Mouse (Mus musculus) midbrain, embryonic 15.5 days (tissue): ENCODE measurements around the gene Rhobtb1. TPM values are rescaled to one million over a fixed set of nuclear protein-coding genes. Genes with fewer than 3 reads are reported as not detected.

Experiments
- ATAC-seq: fragments of 200-750 bp; cut with Nextera tagmentation; replicated peaks from 2 replicates; pipeline ENCODE4 v1.8.0; 2017; ENCODE audit warnings: moderate TSS enrichment
- H3K27ac ChIP-seq: fragments of 300-500 bp; sonication (generic); 2 replicates; pipeline ENCODE4 v1.5.1; 2015; ENCODE audit warnings: mild to moderate bottlenecking, inconsistent platforms
- H3K27me3 ChIP-seq: fragments of 300-500 bp; sonication (generic); replicated peaks from 2 replicates; pipeline ENCODE4 v1.6.1; 2015; ENCODE audit warnings: inconsistent platforms
- H3K36me3 ChIP-seq: fragments of 300-500 bp; sonication (generic); replicated peaks from 2 replicates; pipeline ENCODE4 v1.6.1; 2015; ENCODE audit warnings: inconsistent platforms
- H3K4me1 ChIP-seq: fragments of 300-500 bp; sonication (generic); 2 replicates; pipeline ENCODE4 v1.6.1; 2015; ENCODE audit warnings: inconsistent platforms
- H3K4me2 ChIP-seq: fragments of 300-500 bp; sonication (generic); 2 replicates; pipeline ENCODE4 v1.6.1; 2015; ENCODE audit warnings: inconsistent platforms, mild to moderate bottlenecking, moderate library complexity
- H3K4me3 ChIP-seq: fragments of 300-500 bp; sonication (generic); 2 replicates; pipeline ENCODE4 v1.5.1; 2015; ENCODE audit warnings: mild to moderate bottlenecking, inconsistent platforms
- H3K9ac ChIP-seq: fragments of 300-500 bp; sonication (generic); 2 replicates; pipeline ENCODE4 v1.6.1; 2015; ENCODE audit warnings: mild to moderate bottlenecking, inconsistent platforms
- H3K9me3 ChIP-seq: fragments of 300-500 bp; sonication (generic); 2 replicates; pipeline ENCODE4 v1.6.1; 2016; ENCODE audit warnings: inconsistent platforms
- WGBS: fragments of 180-500 bp; shearing (Covaris S2); methylation state at CpG from one replicate; pipeline ENCODE4 v1.1.7; 2015; ENCODE audit warnings: mixed read lengths; 5-methylcytosine and 5-hydroxymethylcytosine counted together
- polyA plus RNA-seq: library from polyadenylated mRNA; unstranded; fragments of >200 nt; fragmentation: Nextera tagmentation; extraction: Ambion mirVana; gene quantifications from 2 replicates; pipeline ENCODE4 v1.2.1, GENCODE M21; 2015

The Rhobtb1 gene
- polyA plus RNA-seq, 1 experiment from 2014 or later: 17.7 TPM

DNA sequence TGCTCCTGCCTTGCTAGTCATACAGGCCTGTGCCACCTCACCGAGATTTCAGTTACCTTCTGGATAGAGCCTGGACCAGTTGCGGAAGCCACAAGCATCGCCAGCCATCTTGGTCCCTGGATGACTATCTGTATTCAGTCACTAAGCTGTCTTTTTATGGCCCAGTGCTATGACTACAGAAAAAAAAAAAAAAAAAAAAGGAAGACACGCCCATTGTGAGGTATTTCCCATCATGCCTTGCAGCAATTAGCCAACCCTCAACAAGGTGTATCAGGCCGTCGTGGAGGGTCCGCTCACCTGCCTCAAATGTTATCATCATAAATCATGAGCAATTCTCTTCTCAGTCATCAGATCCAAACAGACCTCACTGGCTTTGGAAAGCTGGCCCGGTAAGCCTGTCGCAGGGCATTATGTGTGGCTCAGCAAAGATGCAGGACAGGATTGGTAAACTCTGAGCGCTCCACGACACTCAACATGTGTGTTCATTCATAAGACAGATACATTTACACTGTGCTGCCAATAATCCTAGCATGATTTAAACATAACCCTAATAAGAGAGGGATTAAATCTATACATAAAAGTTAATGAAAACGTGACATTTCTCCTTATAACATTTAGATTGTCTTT, 176.9 kb downstream of the Rhobtb1 start:
- H3K36me3 ChIP-seq: no peaks in the 10 kb centered on the region
- no peak overlapping the region for H3K9ac ChIP-seq
- H3K4me1 ChIP-seq: peaks cover 7% of the 10 kb centered on the region
- H3K27me3 ChIP-seq: no peaks in the 10 kb centered on the region
- H3K9me3 ChIP-seq: no peaks in the 10 kb centered on the region
- H3K4me2 ChIP-seq: no peak overlapping the region
- ATAC-seq: peak; percentile 50; the same call in 1 of the 2 replicates
- peak overlapping the region; percentile 47; the same call in 1 of the 2 replicates for H3K27ac ChIP-seq
- no peak overlapping the region for H3K4me3 ChIP-seq
- 83% methylated on average over 12 of the region's 12 CpGs for WGBS

DNA sequence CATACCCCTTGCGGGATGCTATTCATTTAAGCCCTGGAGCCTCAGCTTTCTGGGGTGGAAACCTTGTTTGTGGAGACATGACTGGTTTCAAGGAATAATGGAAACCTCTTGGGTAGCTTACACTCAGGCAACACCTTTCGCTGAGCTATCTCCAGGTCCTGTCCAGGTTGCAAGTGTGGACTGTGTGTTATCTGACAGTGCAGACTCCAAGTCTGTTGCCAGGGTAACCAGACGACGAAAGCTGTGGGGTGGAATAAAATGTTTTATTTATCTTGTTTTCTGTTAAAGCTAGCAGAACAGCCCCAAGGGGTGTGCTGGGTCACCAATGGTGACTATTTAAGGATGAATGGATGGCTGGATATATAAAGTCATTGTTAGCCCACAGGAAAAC, 177.4 kb downstream of the Rhobtb1 start:
- ATAC-seq: peak; percentile 90
- H3K27ac ChIP-seq: peak overlapping the region; percentile 47; the same call in 1 of the 2 replicates
- 43% methylated on average over 4 of the region's 4 CpGs for whole genome bisulfite sequencing

DNA sequence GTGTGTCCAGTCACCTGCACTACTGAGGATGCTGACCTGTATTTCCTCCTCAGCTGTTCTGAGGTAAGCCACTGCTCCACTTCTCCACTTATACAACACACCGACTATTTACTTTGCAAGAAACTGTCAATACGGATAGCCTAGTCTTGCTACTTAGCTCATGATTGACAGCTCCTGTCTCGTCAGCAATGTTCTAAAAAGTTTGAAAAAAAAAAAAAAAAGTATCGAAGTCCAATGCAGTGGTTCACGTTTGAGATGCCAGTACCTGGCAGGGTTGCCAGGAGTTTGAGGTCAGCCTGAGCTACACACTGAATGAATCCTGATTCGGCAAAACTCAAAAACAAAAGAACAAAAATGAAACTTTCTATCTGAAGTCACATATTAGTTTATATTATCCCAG, 180.0 kb downstream of the Rhobtb1 start:
- Histone ChIP-seq H3K4me2 (no peak overlapping the region), H3K27me3 (no peaks in the 10 kb centered on the region), H3K4me3 (no peak overlapping the region), H3K9ac (no peak overlapping the region), H3K27ac (no peak overlapping the region), H3K4me1 (peaks cover 7% of the 10 kb centered on the region), H3K36me3 (no peaks in the 10 kb centered on the region), H3K9me3 (no peaks in the 10 kb centered on the region)
- 83% methylated on average over 6 of the region's 6 CpGs for WGBS
- no peak for ATAC-seq

More for the DNA sequence above, 177.4 kb downstream of the Rhobtb1 start:
- Histone ChIP-seq H3K9ac (no peak overlapping the region), H3K36me3 (no peaks in the 10 kb centered on the region), H3K4me1 (peaks cover 7% of the 10 kb centered on the region), H3K4me3 (no peak overlapping the region), H3K4me2 (no peak overlapping the region), H3K9me3 (no peaks in the 10 kb centered on the region), H3K27me3 (no peaks in the 10 kb centered on the region)

GRCm38 (mm10) chr10:69333212-69333611, 182.0 kb downstream of the Rhobtb1 start:
- Histone ChIP-seq H3K9me3 (no peaks in the 10 kb centered on the region), H3K27ac (no peak overlapping the region), H3K4me2 (no peak overlapping the region), H3K36me3 (no peaks in the 10 kb centered on the region), H3K4me3 (no peak overlapping the region), H3K4me1 (peaks cover 7% of the 10 kb centered on the region), H3K27me3 (no peaks in the 10 kb centered on the region), H3K9ac (no peak overlapping the region)
- WGBS: 90% methylated on average over 11 of the region's 11 CpGs
- ATAC-seq: no peak

DNA sequence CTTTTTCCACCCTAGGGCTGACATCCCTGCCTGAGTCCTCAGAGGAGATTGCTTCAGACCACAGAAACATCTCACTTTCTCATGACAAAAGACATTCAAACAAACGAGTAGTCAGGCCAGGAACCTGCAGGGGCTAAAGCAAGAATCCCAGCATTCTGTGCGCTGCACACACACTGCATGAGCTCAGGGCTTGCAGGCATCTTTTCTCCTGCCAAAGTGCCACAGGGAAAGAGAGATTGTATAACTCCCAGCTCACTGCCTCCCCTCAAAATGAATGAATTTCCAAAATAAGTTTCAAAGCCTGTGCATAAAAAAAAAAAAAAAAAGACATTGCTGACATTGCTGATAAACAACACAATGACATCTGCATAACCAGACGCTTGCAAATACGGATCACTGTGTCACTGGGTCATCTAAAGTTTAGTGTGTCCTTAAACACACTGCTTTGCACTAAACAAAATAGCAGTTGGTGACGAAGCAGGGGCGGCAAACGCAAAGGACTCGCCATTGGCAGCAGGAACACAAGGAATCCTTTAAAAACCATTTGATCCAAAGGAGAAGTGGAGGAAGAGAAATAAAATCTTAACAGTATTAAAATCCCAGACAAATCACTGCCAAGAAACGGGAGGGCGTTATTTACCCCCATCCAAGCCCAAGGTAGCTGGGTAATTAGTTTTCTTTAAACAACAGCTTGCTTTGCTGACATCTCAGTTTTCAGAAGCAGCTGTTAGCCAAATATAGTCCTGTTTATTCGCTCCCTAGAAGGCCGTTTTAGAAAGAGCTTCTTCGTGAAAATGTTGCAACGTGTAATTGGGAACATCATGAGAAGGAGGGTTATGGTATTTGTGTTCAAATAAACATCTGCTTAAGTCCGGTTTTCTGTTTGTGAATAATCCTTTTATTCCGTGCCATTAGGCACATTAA, 183.3 kb downstream of the Rhobtb1 start:
- Histone ChIP-seq H3K4me3 (no peak overlapping the region), H3K36me3 (no peaks in the 10 kb centered on the region), H3K27ac (peak overlapping the region; percentile 27; the same call in 1 of the 2 replicates), H3K4me2 (no peak overlapping the region), H3K9me3 (no peaks in the 10 kb centered on the region), H3K4me1 (no peaks in the 10 kb centered on the region), H3K9ac (no peak overlapping the region), H3K27me3 (no peaks in the 10 kb centered on the region)
- WGBS: 61% methylated on average over 16 of the region's 16 CpGs
- ATAC-seq: no peak

DNA sequence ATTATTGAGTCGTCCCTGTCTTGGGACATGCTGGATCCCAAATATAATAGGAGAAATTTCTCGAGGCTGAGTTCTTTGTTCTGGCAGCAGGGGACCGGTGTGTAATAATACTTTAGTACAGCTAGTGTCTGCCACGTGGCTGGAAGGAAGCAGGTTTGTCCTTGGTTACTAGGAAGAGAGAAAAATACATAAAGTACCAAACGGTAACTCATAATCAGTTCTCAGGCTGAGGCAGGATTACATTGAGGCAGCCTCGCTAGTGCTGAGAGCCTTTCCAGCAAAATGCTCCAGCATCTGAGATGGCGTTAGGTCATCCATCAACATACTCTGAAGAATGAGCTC, 183.9 kb downstream of the Rhobtb1 start:
- Histone ChIP-seq H3K4me1 (no peaks in the 10 kb centered on the region), H3K4me3 (no peak overlapping the region), H3K27ac (peak overlapping the region; percentile 27; the same call in 1 of the 2 replicates), H3K9me3 (no peaks in the 10 kb centered on the region), H3K27me3 (no peaks in the 10 kb centered on the region), H3K9ac (no peak overlapping the region), H3K4me2 (no peak overlapping the region), H3K36me3 (no peaks in the 10 kb centered on the region)
- WGBS: 38% methylated on average over 7 of the region's 7 CpGs
- ATAC-seq: no peak

DNA sequence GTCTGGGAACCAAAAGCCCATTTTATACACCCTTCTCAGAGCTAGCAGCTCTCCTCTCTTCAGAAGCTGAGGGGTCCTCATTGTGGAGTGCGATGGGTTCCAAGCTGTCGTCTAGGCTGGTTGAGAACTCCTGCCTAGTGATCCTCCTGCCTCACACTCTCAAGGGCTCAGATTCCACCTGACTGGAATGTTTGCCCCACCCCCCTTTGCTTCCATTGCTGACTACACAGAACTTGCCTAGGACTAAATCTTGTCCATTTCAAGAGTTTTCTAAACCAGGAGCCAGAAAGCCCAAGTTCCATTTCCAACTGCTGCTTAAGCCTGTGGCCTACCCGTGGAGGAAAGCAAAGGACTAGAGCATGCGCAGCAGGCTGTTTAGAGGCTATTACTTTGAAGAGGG, 184.4 kb downstream of the Rhobtb1 start:
- Histone ChIP-seq H3K36me3 (no peaks in the 10 kb centered on the region), H3K4me1 (no peaks in the 10 kb centered on the region), H3K4me2 (no peak overlapping the region), H3K4me3 (no peak overlapping the region), H3K9me3 (no peaks in the 10 kb centered on the region), H3K27me3 (no peaks in the 10 kb centered on the region), H3K27ac (no peak overlapping the region), H3K9ac (no peak overlapping the region)
- WGBS: 85% methylated on average over 4 of the region's 4 CpGs
- ATAC-seq: no peak

DNA sequence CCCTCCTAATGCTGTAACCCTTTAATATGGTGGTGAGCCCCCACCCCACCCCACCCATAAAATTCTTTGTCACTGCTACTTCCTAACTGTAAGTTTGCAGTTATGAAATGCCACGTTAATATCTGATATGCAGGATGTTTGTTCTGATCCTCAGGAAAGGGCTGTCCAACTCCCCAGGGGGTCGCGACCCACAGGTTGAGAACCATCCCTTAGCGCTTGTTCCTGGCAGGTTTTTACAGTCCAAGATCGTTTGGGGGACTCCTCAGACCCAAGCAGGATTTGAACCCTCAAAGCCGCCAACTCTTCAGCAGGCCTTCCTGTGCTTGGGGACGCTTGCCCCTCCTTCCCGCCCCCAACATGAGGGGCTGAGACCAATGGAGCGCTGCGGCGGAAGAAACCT, 185.0 kb downstream of the Rhobtb1 start:
- Histone ChIP-seq H3K4me1 (no peaks in the 10 kb centered on the region), H3K4me3 (no peak overlapping the region), H3K36me3 (no peaks in the 10 kb centered on the region), H3K9me3 (no peaks in the 10 kb centered on the region), H3K27ac (no peak overlapping the region), H3K9ac (no peak overlapping the region), H3K27me3 (no peaks in the 10 kb centered on the region), H3K4me2 (no peak overlapping the region)
- ATAC-seq: no peak
- WGBS: 93% methylated on average over 11 of the region's 11 CpGs

GRCm38 (mm10) chr10:69340001-69340400, 188.8 kb downstream of the Rhobtb1 start:
- no peak overlapping the region for H3K4me3 ChIP-seq
- no peak for ATAC-seq
- no peak overlapping the region for H3K27ac ChIP-seq
- no peak overlapping the region for H3K9ac ChIP-seq
- H3K9me3 ChIP-seq: no peaks in the 10 kb centered on the region
- H3K4me2 ChIP-seq: no peak overlapping the region
- H3K4me1 ChIP-seq: no peaks in the 10 kb centered on the region
- H3K27me3 ChIP-seq: no peaks in the 10 kb centered on the region
- H3K36me3 ChIP-seq: no peaks in the 10 kb centered on the region
- WGBS: 96% methylated on average over 6 of the region's 6 CpGs

Other genes with a start within 250 kb of the Rhobtb1 start
- gene A930033H14Rik, start 61.7 kb downstream of the Rhobtb1 start, polyA plus RNA-seq: 1.3 and 1.6 TPM in 2 replicates
- 63.0 and 66.4 TPM in 2 replicates for gene Cdk1, start 201.5 kb downstream of the Rhobtb1 start, polyA plus RNA-seq
- gene Ank3, start 247.3 kb downstream of the Rhobtb1 start, polyA plus RNA-seq: 90.8 and 108 TPM in 2 replicates